Mouse (Mus musculus): ENCODE data around the gene Srgap1. TPM values are rescaled to one million over a fixed set of nuclear protein-coding genes. Genes with fewer than 3 reads are reported as not detected.

Srgap1 gene
- polyA plus RNA-seq, 1 experiment from 2014 or later: 35.5 TPM

DNA sequence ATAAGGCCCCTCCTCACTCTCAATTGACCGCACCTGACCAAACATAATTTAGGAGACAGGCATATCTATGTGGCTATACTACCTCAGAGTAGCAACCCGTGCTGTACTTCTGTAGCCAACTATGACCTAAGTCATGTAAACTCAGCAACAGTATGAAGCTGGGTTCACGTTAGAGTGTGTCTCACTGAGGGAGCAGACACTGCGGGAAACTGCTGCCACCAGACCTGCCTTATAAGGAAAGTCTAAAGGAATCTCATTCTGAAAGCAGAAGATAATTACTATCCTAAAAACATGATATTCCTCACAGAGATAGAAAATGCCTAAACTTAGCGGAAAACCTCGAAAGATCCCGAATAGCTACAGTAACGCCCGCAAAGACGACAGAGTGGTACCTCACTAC lies 62.2 kb downstream of the Srgap1 start:
- Histone ChIP-seq H3K9ac (no peak overlapping the region), H3K9me3 (replicated peaks) (no peaks in the 10 kb centered on the region), H3K27ac (no peak overlapping the region), H3K36me3 (no peaks in the 10 kb centered on the region), H3K4me2 (replicated peaks) (no peak overlapping the region), H3K27me3 (no peaks in the 10 kb centered on the region), H3K4me3 (no peak overlapping the region), H3K4me1 (peaks cover 7% of the 10 kb centered on the region)
- ATAC-seq (ENCODE audit: low FRiP score): no peak
- 92% methylated on average over 10 of the region's 10 CpGs for WGBS

DNA sequence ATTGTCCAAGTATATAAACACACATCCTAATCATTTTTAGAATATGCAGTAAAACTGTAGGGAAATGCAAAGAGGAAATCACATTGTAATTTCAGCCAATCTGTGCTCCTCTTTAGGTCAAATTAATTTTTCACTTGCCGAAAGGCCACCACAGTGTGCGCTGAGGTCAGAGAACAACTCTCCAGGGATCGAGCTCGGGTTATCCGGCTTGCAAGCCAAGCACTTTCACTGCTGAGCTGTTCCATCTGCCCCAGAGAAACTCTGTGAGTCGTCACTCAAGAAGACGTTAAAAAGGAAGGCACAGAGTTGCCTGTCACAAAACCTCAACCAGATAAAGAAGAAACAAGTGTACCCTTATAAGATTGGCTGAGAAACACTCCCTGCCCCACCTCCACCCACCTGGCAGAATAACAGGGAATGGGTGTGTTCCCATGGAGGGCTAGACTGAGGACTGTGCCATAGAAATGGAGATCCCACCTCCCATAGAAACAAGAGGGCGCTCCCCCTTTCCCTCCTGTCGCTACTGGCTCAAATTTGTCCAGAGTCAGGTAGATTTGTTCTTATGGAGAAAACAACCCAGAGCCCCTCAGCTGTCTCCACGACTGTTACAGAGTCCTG lies 63.0 kb downstream of the Srgap1 start:
- WGBS: 66% methylated on average over 10 of the region's 10 CpGs
- peaks cover 7% of the 10 kb centered on the region for H3K4me1 ChIP-seq
- H3K27me3 ChIP-seq: no peaks in the 10 kb centered on the region
- no peak for ATAC-seq (ENCODE audit: low FRiP score)
- H3K4me2 ChIP-seq (replicated peaks): no peak overlapping the region
- H3K36me3 ChIP-seq: no peaks in the 10 kb centered on the region
- no peak overlapping the region for H3K9ac ChIP-seq
- H3K9me3 ChIP-seq (replicated peaks): no peaks in the 10 kb centered on the region
- H3K4me3 ChIP-seq: no peak overlapping the region
- no peak overlapping the region for H3K27ac ChIP-seq

DNA sequence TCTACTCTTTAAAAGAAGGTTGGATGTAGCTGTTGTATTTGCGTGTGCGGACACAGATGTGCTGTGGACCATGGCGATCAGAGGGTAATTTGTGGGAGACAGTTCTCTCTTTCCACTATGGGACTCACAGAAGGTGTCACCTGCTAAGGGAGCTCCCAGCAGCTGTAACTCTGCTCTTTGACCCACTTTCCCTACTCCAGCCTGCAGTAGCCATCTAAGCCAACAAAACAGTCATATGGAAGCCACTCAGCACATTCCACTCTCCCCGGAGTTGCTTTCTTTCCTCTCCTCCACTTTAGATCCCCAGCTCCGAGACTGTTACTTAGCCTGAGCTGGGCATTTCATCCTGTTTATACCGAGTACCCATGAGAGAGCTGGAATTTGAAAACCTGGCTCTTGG lies 71.8 kb downstream of the Srgap1 start:
- Histone ChIP-seq H3K27ac (no peak overlapping the region), H3K4me3 (no peak overlapping the region), H3K4me2 (replicated peaks) (no peak overlapping the region), H3K36me3 (no peaks in the 10 kb centered on the region), H3K9me3 (replicated peaks) (no peaks in the 10 kb centered on the region), H3K9ac (no peak overlapping the region), H3K27me3 (no peaks in the 10 kb centered on the region), H3K4me1 (peaks cover 33% of the 10 kb centered on the region)
- ATAC-seq (ENCODE audit: low FRiP score): no peak
- 84% methylated on average over 6 of the region's 6 CpGs for WGBS

DNA sequence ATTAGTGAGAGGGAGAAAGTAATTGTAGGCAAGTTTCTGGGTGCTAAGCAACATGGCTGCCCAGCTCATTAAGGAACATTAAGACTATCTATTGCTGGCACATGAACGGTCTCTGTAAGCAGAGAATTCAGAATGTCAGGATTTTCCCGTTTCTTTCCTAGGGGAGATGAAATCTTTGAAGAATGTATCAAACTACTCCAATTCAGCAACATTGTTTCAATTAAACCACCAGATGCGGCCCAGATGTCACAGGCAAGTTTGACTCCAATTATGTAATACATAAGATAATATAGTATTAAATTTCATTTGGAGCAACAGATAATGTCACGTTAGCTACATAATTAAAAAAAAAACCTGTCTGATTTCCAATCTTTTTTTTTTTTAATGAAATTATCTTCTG lies 72.5 kb downstream of the Srgap1 start:
- no peak overlapping the region for H3K27ac ChIP-seq
- WGBS: 66% methylated on average over 4 of the region's 4 CpGs
- no peak overlapping the region for H3K9ac ChIP-seq
- H3K4me3 ChIP-seq: no peak overlapping the region
- no peaks in the 10 kb centered on the region for H3K9me3 ChIP-seq (replicated peaks)
- H3K4me2 ChIP-seq (replicated peaks): no peak overlapping the region
- no peaks in the 10 kb centered on the region for H3K36me3 ChIP-seq
- H3K4me1 ChIP-seq: peaks cover 37% of the 10 kb centered on the region
- H3K27me3 ChIP-seq: no peaks in the 10 kb centered on the region
- ATAC-seq (ENCODE audit: low FRiP score): no peak

DNA sequence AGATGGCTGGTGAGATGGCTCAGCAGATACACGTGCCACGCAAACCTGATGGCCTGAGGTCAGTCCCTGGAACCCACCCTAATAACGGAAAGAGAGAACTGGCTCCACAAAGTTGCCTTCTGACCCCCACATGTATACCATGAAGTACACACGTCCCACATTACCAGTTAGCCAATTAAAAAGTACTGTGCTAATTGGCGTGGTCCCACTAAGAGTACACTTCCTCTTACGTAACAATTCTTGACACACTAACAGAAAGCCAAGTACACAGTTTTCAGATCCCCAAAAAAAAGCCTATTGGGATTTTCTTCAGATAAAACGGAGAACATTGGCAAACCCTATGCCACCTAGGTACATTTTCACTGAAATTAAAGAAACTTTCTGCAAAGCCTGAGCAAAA lies 73.8 kb downstream of the Srgap1 start:
- Histone ChIP-seq H3K9ac (no peak overlapping the region), H3K4me3 (no peak overlapping the region), H3K27ac (no peak overlapping the region), H3K9me3 (replicated peaks) (no peaks in the 10 kb centered on the region), H3K4me2 (replicated peaks) (no peak overlapping the region), H3K36me3 (no peaks in the 10 kb centered on the region), H3K27me3 (no peaks in the 10 kb centered on the region), H3K4me1 (peaks cover 47% of the 10 kb centered on the region)
- no peak for ATAC-seq (ENCODE audit: low FRiP score)
- 90% methylated on average over 7 of the region's 7 CpGs for WGBS

DNA sequence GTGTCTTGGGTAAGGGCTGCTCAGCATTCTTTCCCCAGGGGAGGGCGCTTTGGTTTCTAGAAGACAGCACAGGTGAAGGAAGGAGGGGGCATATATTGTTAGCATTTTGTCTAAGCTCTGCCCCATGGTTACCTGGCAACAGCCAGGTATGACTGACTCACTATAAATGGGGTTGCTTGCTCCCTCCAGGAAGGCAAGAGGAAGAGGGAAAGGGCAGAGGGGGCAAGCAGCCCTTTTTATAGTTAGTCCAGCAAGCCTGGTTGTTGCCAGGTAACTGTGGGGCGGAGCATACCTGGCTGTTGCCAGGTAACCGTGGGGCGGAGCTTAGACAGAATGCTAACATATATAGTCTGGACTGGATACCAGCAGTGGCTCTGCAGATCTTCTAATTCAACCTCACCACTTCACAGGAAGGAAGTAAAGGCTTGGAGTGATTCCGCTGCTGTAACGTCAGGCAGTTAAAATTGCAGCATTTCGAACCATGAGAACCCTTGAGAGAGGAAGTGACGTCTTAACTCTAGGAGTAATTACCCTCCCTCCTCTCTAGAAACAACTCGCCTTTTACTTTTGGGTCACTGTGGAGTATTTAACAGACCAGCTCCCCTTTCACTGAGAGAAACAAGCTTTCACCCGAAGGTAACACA lies 74.7 kb downstream of the Srgap1 start:
- H3K36me3 ChIP-seq: no peaks in the 10 kb centered on the region
- ATAC-seq (ENCODE audit: low FRiP score): no peak
- H3K4me2 ChIP-seq (replicated peaks): no peak overlapping the region
- 82% methylated on average over 10 of the region's 10 CpGs for WGBS
- no peaks in the 10 kb centered on the region for H3K9me3 ChIP-seq (replicated peaks)
- H3K27ac ChIP-seq: 0 out of 2 replicates have a peak overlapping the region, but pooled peaks have one; percentile 4
- H3K4me1 ChIP-seq: peaks cover 56% of the 10 kb centered on the region
- H3K9ac ChIP-seq: no peak overlapping the region
- H3K4me3 ChIP-seq: no peak overlapping the region
- H3K27me3 ChIP-seq: no peaks in the 10 kb centered on the region

DNA sequence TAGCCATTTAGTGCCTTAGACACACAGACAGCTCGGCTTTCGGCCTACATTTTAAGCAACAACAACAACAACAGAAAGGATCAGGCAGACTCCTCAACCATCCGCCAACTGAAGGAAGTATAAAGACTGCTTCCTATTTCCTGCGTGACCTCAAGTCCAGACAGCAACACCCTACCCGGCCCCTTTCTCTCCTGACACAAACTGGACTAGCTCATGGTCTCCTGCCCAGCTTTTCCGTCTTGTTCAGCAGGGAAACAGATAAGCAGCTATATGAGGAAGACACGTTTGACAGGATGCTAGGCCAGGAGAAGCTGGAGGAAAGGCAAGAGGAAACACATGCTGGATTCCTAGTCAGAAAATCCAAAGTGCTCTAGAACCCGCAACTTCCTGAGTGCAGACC lies 75.5 kb downstream of the Srgap1 start:
- no peaks in the 10 kb centered on the region for H3K9me3 ChIP-seq (replicated peaks)
- H3K4me3 ChIP-seq: no peak overlapping the region
- ATAC-seq (ENCODE audit: low FRiP score): 0 out of 2 replicates have a peak, but pooled peaks have one; percentile 7
- no peak overlapping the region for H3K9ac ChIP-seq
- H3K27me3 ChIP-seq: no peaks in the 10 kb centered on the region
- no peaks in the 10 kb centered on the region for H3K36me3 ChIP-seq
- WGBS: 53% methylated on average over 8 of the region's 8 CpGs
- H3K4me2 ChIP-seq (replicated peaks): no peak overlapping the region
- no peak overlapping the region; the same call in 1 of the 2 replicates for H3K27ac ChIP-seq
- peaks cover 55% of the 10 kb centered on the region for H3K4me1 ChIP-seq

DNA sequence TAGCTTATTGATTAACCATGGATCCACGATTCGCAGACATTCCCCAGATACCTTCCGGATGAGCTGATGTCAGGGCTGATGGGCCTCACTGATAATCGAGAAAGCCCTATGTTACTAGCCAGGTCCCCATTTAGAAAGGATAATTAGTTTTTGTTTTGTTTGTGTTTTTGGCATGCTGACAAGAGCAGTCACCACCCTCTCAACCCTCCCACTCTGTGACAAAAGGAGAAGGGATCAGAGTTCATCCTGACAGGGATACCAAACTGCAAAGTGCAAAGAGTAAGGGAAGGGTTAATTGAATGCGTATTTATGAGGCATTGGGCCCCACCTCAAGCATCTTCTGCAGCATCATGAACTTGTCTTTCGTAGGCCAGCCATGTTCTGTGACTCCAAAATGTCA lies 76.2 kb downstream of the Srgap1 start:
- no peak for ATAC-seq (ENCODE audit: low FRiP score)
- Histone ChIP-seq H3K27me3 (no peaks in the 10 kb centered on the region), H3K4me1 (peaks cover 52% of the 10 kb centered on the region), H3K9me3 (replicated peaks) (no peaks in the 10 kb centered on the region), H3K9ac (no peak overlapping the region), H3K4me2 (replicated peaks) (no peak overlapping the region), H3K27ac (no peak overlapping the region; the same call in 1 of the 2 replicates), H3K36me3 (no peaks in the 10 kb centered on the region), H3K4me3 (no peak overlapping the region)
- 40% methylated on average over 6 of the region's 6 CpGs for WGBS

DNA sequence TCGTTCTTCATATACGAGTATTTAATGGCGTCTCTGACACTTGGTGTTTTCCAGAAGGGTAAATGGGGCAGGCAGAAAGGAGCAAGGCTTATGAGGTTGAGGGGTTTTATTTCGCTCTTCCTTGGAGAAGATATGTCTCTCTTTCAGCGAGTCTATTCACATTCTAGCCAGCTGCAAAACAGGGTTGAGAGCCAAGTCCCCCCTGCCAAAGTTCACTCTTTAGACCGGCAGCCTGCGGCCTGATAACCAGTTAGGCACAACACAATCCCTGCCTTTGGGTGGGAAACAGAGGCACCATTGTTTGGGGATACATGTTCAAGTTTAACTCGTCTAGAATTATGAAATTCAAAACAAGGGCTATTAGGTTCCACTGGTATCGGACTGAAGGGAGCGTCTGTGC lies 83.0 kb downstream of the Srgap1 start:
- no peak overlapping the region for H3K9ac ChIP-seq
- H3K27ac ChIP-seq: no peak overlapping the region
- WGBS: 78% methylated on average over 10 of the region's 10 CpGs
- H3K36me3 ChIP-seq: no peaks in the 10 kb centered on the region
- H3K9me3 ChIP-seq (replicated peaks): no peaks in the 10 kb centered on the region
- H3K4me2 ChIP-seq (replicated peaks): no peak overlapping the region
- no peak for ATAC-seq (ENCODE audit: low FRiP score)
- H3K4me3 ChIP-seq: no peak overlapping the region
- H3K27me3 ChIP-seq: no peaks in the 10 kb centered on the region
- H3K4me1 ChIP-seq: peaks cover 30% of the 10 kb centered on the region

DNA sequence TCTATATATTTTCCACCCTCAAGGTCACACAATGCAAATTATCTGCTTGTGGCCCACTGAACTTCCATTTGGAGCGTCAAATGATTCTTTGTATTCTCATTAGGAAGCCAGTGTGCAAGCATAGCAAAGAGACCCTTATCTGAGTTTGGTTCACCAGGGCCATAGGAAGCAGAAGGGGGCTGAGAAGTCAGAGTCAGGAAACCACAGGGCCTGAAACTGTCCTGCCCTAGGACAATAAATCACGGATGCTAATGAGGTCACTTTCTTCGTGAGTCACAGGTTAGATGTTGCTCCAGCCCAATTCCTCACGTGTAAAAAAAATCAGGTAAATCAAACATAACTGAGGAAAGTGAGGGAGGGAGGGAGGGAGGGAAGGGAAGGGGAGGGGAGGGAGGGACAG lies 85.1 kb downstream of the Srgap1 start:
- Histone ChIP-seq H3K4me1 (peaks cover 17% of the 10 kb centered on the region), H3K4me2 (replicated peaks) (no peak overlapping the region), H3K36me3 (no peaks in the 10 kb centered on the region), H3K9ac (no peak overlapping the region), H3K27ac (no peak overlapping the region), H3K27me3 (no peaks in the 10 kb centered on the region), H3K9me3 (replicated peaks) (no peaks in the 10 kb centered on the region), H3K4me3 (no peak overlapping the region)
- ATAC-seq (ENCODE audit: low FRiP score): no peak
- 69% methylated on average over 4 of the region's 4 CpGs for WGBS

DNA sequence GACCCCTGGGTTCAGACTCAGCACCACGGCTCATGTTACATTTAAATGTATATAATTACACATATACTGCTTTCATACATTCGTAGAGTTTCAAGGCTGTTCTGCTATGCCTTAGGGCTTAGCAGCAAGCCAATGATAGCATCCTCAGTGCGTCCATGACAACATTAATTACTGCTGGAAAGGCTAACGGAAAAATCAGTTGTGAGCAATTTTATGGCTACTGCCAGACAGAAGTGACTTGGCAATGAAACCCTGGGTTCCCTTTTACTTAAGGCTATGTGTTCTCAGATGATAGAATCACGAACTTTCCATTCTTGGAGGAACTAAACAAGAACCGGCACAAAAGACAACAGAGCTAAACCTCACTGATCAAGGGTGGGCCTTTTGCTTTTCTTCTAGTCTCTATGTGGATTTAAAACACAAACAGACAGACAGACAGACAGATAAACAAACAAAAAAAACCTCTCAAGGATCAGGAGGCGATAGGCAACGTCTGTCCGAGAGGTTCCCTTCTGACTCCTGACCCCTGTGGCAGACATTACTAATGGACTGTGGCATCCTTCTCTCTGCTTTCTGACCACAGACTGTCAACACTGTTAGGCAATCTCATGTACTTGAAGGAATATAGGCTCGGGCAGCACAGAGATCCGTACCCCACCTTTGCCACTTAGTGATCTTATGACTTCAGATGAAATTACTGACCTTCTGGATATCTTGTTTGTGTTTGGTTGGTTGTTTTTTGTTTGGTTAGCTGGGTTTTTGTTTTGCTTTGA lies 85.8 kb downstream of the Srgap1 start:
- Histone ChIP-seq H3K9me3 (replicated peaks) (no peaks in the 10 kb centered on the region), H3K36me3 (no peaks in the 10 kb centered on the region), H3K4me1 (peaks cover 24% of the 10 kb centered on the region), H3K27ac (no peak overlapping the region), H3K4me3 (no peak overlapping the region), H3K9ac (no peak overlapping the region), H3K4me2 (replicated peaks) (no peak overlapping the region), H3K27me3 (no peaks in the 10 kb centered on the region)
- WGBS: 65% methylated on average over 11 of the region's 11 CpGs
- ATAC-seq (ENCODE audit: low FRiP score): no peak

DNA sequence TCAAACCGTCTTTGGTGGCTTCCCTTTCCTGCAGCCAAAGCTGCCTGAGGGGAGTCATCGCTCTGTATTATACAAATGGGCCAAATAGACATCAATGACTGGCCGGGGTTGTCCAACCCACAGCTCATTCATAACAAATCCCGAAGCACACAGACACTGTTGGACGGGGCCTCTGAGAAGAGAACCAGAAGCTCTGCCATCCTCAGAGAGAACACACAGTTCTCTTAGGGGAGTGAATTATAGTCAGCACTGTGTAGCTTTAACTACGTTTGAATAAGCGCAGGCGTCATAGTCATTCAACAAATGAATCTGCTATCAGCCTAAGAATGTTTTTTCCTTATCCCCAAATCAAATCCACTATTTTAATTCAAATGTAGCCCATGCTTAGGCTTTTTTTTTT lies 88.4 kb downstream of the Srgap1 start:
- WGBS: 87% methylated on average over 8 of the region's 8 CpGs
- H3K27me3 ChIP-seq: no peaks in the 10 kb centered on the region
- peaks cover 38% of the 10 kb centered on the region for H3K4me1 ChIP-seq
- H3K27ac ChIP-seq: no peak overlapping the region
- no peak for ATAC-seq (ENCODE audit: low FRiP score)
- no peak overlapping the region for H3K4me2 ChIP-seq (replicated peaks)
- no peaks in the 10 kb centered on the region for H3K9me3 ChIP-seq (replicated peaks)
- H3K36me3 ChIP-seq: no peaks in the 10 kb centered on the region
- no peak overlapping the region for H3K9ac ChIP-seq
- H3K4me3 ChIP-seq: no peak overlapping the region

All from hindbrain, embryonic 12.5 days (tissue).